Mouse (Mus musculus) yolk sac, embryonic 10.5 days (tissue): Measurements from ENCODE around the gene Dennd1c.
"Not testable (repeated sequence)": the region's sequence is repeated elsewhere in the genome, so short reads cannot be mapped to it uniquely, and the experiment has no call there.

Source experiments
- DNase-seq: peaks from one replicate; pipeline ENCODE4 v3.0.0-alpha.2; 2017; ENCODE audit warnings: low spot score

The Dennd1c gene

DNA sequence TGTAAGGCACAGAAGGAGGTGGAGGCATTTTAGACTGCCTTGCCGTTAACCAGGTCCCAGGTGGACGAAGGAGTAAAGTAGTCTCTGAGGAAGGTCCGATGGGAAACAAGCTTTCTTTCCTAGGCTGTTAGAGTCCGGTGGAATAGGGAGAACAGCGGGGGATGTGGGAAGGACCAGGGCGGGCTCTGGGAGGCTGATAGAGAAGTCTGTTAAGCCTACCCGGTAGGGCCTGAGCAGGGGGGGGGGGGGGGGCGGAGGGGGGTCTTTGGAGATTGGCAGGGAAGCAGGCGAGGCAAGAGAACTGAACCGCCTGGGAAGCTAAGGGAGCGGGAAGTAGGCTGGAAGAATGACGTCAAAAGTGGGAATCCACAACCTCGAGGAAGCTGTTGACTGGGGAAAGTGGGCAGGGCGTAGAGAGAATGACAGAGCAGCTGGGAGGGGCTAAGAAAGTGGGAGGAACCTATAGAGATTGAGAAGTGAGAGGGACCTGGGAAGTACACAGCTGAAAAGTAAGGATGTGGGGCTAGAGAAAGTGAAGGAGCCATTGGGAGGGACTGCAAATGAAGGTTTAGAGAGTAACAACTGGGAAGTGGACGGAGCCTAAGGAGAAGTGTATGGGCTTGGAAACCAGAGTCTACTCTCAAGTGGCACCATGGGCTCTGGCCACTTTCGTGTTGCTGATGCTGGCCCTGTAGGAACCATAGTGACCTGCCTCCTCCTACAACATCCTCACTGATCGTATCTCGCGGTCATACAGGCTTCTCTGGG lies 17.7 kb upstream of the Dennd1c start:
- DNase-seq, result peak; percentile 32

DNA sequence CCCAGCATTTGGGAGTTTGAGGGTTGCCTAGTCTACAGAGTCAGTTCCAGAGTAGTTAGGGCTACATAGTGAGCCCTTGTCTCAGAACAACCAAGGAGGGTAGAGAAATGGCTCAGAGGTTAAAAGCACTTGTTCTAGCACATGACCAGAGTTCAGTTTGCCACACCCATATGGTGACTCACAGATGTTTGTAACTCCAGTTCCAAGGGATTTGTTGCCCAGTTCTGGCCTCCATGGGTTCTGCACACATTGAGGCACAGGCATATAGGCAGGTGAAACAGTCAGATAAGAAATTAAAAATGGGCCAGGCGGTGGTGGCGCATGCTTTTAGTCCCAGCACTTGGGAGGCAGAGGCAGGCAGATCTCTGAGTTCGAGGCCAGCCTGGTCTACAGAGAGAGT lies 15.9 kb upstream of the Dennd1c start:
- no peak for DNase-seq

DNA sequence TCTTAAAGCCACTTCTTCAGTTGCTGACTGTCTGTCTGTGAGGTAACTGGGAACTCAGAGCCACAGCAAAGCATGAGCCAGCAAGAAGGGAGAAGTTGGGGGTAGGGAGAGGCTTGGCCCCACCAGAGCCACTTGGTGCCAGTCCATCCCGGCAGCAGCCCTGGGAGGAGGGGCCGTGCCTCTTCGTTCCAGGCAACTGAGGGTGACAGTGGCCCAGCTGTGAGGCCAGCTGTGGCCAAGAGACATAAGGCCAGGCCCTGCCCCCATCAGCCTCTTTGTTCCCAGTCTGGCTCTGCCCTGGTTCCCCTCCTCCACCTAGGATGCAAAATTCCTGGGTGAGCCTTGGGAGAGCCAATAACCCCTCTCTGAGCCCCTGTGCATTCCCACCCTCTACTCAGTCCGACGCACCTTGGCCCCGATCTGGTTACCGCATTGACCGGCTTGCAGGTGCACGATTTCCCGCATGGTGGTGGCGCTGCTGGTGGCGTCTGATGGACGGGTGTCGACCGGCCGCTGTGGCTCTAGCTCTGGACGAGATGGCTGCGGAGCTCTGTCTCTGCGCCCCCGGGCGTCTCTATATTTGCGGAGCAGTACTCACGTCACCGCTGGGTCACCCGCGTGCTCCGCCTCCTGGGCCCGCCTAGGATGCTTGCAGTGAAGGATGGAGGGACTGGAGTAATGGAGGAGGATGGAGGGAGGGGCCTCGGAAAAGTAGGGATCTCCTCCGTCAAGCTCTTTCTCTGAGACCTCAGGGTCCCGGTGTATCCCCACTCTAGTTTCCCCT lies 8.9 kb upstream of the Dennd1c start, which contains the start of gene Tubb4a:
Gene Tubb4a (minus strand): TSS at position 734 of the 784 bp plus-strand sequence.
- DNase-seq, result no peak

DNA sequence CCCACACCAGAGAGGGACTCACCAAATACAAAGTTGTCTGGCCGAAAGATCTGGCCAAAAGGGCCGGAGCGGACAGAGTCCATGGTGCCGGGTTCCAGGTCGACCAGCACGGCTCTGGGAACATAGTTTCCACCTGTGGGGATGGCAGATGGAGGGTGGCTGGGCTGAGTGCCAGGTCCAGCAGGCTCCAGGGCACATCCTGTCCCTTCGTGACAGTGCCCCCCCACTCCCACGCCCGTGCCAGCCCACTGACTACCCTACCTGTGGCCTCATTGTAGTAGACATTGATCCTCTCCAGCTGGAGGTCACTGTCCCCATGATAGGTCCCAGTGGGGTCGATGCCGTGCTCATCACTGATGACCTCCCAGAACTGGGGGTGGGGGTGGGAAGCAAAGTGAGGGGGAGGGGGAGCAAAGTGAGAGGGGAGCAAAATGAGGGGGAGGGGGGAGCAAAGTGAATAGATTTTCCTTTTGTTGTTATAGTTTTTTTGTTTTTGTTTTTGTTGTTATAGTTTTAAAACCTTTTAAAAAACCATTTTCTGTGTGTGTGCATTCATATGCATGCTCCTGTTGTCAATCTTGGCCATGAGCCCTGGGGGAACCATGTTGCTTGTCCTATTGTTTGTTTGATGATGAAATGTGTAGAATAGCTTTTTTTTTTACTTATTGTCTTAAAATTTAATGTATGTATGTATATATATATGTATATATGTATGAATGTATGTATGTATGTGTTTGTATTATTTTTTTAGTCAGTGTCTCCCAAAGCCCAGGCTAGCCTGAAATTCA lies 7.8 kb upstream of the Dennd1c start:
- DNase-seq, result no peak

- no peak for DNase-seq
Measured at GRCm38 (mm10) chr17:57082481-57082880, 4.2 kb upstream of the Dennd1c start.

GRCm38 (mm10) chr17:57081234-57081842 lies 3.0 kb upstream of the Dennd1c start:
- no peak for DNase-seq

DNA sequence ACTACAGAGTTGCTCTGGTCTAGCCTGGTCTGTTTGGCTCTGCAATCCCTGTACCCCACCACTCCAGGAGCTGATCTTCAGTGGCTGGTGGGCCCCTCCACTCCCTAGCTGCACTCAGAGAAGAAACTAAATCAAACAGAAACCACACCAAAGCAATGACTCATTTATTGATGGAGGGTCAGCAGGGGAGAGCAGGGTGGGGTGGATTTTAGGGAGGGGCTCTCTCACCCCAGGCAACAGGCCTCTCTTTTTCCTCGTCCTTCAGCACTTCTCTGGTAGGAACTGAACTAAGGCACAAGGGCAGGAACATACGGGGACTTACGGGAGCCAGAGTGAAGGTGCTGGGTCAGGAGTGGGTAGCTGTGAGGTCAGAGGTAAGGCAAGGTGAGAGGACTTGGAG lies 1.6 kb upstream of the Dennd1c start:
- DNase-seq, result no peak

- DNase-seq, result no peak
Measured at GRCm38 (mm10) chr17:57076916-57077315, 1.4 kb downstream of the Dennd1c start.

- peak; percentile 50 for DNase-seq
Measured at GRCm38 (mm10) chr17:57070699-57071098, 7.6 kb downstream of the Dennd1c start.

GRCm38 (mm10) chr17:57070272-57070671 lies 8.0 kb downstream of the Dennd1c start:
- DNase-seq, result no peak

GRCm38 (mm10) chr17:57066908-57067307 lies 11.4 kb downstream of the Dennd1c start:
- no peak for DNase-seq

DNA sequence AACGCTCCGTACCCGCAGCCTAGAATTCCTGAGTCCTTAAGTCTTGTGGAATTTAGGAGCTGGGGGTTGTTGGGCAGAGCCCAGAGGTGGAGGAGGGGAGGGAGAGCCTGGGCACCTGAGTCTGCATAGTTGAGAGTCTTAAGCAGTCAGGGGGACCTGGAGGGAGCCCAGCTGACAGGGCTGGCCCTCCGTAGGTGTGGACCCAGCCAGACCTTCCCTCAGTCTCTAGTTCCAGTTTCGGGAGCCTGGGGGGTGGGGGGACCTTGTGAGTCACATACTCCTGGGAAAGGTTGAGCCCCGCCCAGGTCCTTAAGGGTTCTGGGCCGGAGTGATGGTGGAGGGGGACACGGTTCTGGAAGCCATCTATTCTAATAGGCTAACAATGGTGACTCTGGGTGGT lies 15.3 kb downstream of the Dennd1c start:
- peak; percentile 22 for DNase-seq

DNA sequence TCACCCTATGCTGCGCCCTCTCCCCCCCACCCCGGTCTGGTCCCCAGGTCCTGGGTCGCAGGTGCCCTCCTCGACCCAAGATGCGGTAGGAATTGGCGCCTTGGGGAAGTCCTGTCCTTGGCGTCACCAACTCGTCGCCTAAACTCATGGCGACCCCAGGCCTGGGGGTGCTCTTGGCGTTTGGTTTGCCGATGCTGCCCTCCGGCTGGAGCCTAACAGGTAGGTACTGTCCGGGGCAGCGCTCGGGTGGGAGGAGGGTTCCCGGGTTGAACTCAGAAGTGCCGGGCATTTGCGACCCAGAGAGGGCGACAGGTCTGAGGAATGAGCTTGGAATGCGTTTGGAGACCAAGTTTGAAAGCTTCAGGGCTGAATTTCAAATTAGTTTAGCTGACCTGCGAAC lies 15.8 kb downstream of the Dennd1c start:
- no peak for DNase-seq

- peak; percentile 90 for DNase-seq
Measured at GRCm38 (mm10) chr17:57062011-57062521, 16.2 kb downstream of the Dennd1c start.

DNA sequence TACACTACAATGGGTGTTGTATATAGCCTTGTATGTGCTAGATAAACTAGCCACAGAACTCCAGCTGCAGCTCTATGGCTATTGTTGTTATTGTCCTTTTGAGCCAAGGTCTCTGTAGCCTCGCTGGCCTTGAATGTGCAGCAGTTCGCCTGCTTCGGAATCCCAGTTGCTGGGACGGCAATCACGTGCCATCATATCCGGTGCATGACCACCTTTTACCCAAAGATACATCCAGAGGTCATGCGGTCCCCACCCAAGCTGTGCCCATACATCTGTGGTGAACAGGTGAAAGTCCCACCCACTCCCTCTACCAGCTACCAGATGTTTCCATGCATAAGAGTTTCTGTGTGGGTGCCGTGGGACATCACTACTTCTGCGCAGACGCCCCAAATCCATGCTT lies 17.2 kb downstream of the Dennd1c start:
- DNase-seq, result peak; percentile 19

- DNase-seq, result peak; percentile 96
Measured at GRCm38 (mm10) chr17:57060231-57060801, 18.0 kb downstream of the Dennd1c start.

GRCm38 (mm10) chr17:57059486-57059977 lies 18.8 kb downstream of the Dennd1c start, which contains the start of gene Slc25a23:
Gene Slc25a23, minus strand, starts transcription at chr17:57059863.
- peak; percentile 90 for DNase-seq

- peak; percentile 34 for DNase-seq
Measured at GRCm38 (mm10) chr17:57058891-57059485, 19.3 kb downstream of the Dennd1c start, which contains the start of gene Crb3. Gene Crb3, plus strand, starts transcription at chr17:57059105.

DNA sequence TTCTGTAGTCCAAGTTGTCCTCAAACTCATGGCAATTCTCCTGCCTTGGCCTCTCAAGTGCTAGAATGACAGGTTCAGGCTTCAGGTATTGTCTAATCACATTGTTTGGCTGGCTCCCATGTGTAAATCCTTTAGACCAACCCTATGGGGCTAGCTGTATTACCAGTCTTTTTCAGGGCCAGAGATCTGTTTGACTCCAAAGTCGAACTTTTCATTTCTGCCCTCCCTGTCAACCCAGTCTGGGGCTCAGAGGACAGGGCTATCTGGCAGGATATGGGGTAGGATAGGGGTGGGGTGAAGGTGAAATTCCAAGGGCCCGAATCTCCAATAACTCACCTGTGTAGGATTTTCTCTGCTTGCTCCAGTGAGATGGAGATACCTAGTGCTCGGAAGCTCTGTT lies 22.1 kb downstream of the Dennd1c start:
- no peak for DNase-seq

- DNase-seq, result not testable (repeated sequence)
Measured at GRCm38 (mm10) chr17:57051679-57052078, 26.6 kb downstream of the Dennd1c start.

DNA sequence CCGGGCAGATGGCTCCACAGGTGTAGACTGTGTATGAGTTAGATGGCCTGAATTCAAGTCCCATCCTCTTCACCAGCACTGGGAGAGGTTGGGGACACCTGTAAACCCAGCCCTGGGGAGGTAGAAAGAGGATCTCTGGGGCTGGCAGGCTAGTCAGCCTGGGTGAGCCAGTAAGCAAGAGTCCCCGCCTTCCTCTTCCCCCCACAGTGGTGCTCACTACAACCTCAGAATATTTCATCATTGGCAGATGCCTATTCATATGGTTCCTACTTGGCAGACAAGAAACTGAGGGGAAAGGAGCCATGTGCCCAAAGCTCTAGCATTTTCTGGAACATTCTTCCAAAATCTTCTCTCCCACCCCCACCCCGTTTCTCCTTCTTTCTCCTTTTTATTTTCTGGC lies 29.5 kb downstream of the Dennd1c start:
- no peak for DNase-seq
